Mouse (Mus musculus): Measurements from ENCODE around the gene Cemip.

Cemip gene

GRCm38 (mm10) chr7:84090793-84091192 lies 4.5 kb upstream of the Cemip start:
- DNase-seq, result no peak

- peak; percentile 36 for DNase-seq
Observed at GRCm38 (mm10) chr7:84089777-84090176, 3.5 kb upstream of the Cemip start.

- peak; percentile 90 for DNase-seq
Observed at GRCm38 (mm10) chr7:84088971-84089370, 2.7 kb upstream of the Cemip start.

- DNase-seq, result no peak
Observed at GRCm38 (mm10) chr7:84088191-84088590, 1.9 kb upstream of the Cemip start.

- DNase-seq, result peak; percentile 85
Observed at GRCm38 (mm10) chr7:84085049-84085945, 1.0 kb downstream of the Cemip start.

GRCm38 (mm10) chr7:84077257-84078013 lies 8.9 kb downstream of the Cemip start:
- DNase-seq, result no peak

GRCm38 (mm10) chr7:84074266-84074665 lies 12.0 kb downstream of the Cemip start:
- no peak for DNase-seq

GRCm38 (mm10) chr7:84073856-84074255 lies 12.4 kb downstream of the Cemip start:
- DNase-seq, result no peak

GRCm38 (mm10) chr7:84068931-84069330 lies 17.4 kb downstream of the Cemip start:
- no peak for DNase-seq

- no peak for DNase-seq
Observed at GRCm38 (mm10) chr7:84059799-84060198, 26.5 kb downstream of the Cemip start.

GRCm38 (mm10) chr7:84055961-84056629 lies 30.2 kb downstream of the Cemip start:
- no peak for DNase-seq

- DNase-seq, result no peak
Observed at GRCm38 (mm10) chr7:84053856-84054255, 32.4 kb downstream of the Cemip start.

GRCm38 (mm10) chr7:84051423-84051822 lies 34.9 kb downstream of the Cemip start:
- no peak for DNase-seq

- no peak for DNase-seq
Observed at GRCm38 (mm10) chr7:84045546-84045945, 40.8 kb downstream of the Cemip start.

- no peak for DNase-seq
Observed at GRCm38 (mm10) chr7:84044581-84045290, 41.6 kb downstream of the Cemip start.

GRCm38 (mm10) chr7:84042726-84043125 lies 43.6 kb downstream of the Cemip start:
- no peak for DNase-seq

GRCm38 (mm10) chr7:84039856-84040522 lies 46.3 kb downstream of the Cemip start:
- no peak for DNase-seq

GRCm38 (mm10) chr7:84038642-84039041 lies 47.7 kb downstream of the Cemip start:
- no peak for DNase-seq

GRCm38 (mm10) chr7:84032831-84033230 lies 53.5 kb downstream of the Cemip start:
- DNase-seq, result no peak

GRCm38 (mm10) chr7:84029120-84029771 lies 57.1 kb downstream of the Cemip start:
- DNase-seq, result no peak

GRCm38 (mm10) chr7:84028368-84028767 lies 57.9 kb downstream of the Cemip start:
- DNase-seq, result no peak

Measured in thymus, postnatal 4 days (tissue).